ENCODE assay signal across 14 mouse cellular contexts in the genomic region with DNA sequence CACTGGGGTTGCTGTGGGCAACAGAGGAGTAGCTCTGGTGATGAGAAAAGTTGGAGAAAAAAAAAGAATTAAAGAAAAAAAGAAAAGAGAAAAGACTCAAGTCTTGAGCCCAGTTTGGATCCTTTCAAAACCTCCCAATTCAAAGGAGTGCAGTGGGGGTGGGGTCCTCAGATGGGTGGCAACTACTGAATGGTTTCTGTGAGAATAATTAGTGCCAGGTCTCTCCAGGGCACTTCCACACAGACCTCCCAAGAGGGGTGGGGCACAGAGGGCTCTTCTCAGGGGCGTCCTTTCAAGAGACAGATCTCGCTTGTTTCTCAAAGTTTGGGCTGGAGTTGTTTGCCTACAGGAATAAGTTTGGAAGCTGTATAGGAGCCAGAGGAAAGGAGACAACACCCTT.
A peak's percentile ranks its signal among the peaks of the same experiment; 100 is the strongest.
DNase-seq lines count a peak whose midpoint lies in the region; ATAC-seq lines count a peak whose summit lies in the region.
"Had no signal": no experiment of that assay in that cellular context is flagged by ENCODE, and none has a peak within 500 bp of the region (broad histone marks: within the 10 kb centered on the region; RNA-seq: fewer than 3 reads in every experiment).

No protein-coding gene starts in this region.

- no peaks in the 10 kb centered on the region for H3K36me3 ChIP-seq in embryonic facial prominence, embryonic 13.5 days
- no peaks in the 10 kb centered on the region for H3K36me3 ChIP-seq in forebrain, embryonic 16.5 days (ENCODE audit: control insufficient read depth, insufficient read depth)
- no peaks in the 10 kb centered on the region for H3K36me3 ChIP-seq in midbrain, embryonic 15.5 days (replicated peaks)
- H3K36me3 ChIP-seq: kidney, embryonic 15.5 days; limb, embryonic 13.5 days had no signal

- no peaks in the 10 kb centered on the region for H3K9me3 ChIP-seq in embryonic facial prominence, embryonic 13.5 days
- no peaks in the 10 kb centered on the region for H3K9me3 ChIP-seq in forebrain, embryonic 16.5 days (ENCODE audit: control insufficient read depth, low read length)
- no peaks in the 10 kb centered on the region for H3K9me3 ChIP-seq in midbrain, embryonic 15.5 days
- H3K9me3 ChIP-seq: kidney, embryonic 15.5 days; limb, embryonic 13.5 days had no signal

- peak overlapping the region; percentile 39 for H3K27ac ChIP-seq in embryonic facial prominence, embryonic 13.5 days
- no peak overlapping the region for H3K27ac ChIP-seq in forebrain, embryonic 16.5 days (ENCODE audit: low read length)
- peak overlapping the region; percentile 40 for H3K27ac ChIP-seq in midbrain, embryonic 15.5 days
- H3K27ac ChIP-seq: kidney, embryonic 15.5 days; limb, embryonic 13.5 days; stomach, postnatal 0 days had no signal

- no peaks in the 10 kb centered on the region for H3K27me3 ChIP-seq in embryonic facial prominence, embryonic 13.5 days
- no peaks in the 10 kb centered on the region for H3K27me3 ChIP-seq in forebrain, embryonic 16.5 days (replicated peaks; ENCODE audit: control insufficient read depth, insufficient read depth, low read length)
- no peaks in the 10 kb centered on the region for H3K27me3 ChIP-seq in midbrain, embryonic 15.5 days (replicated peaks)
- H3K27me3 ChIP-seq: kidney, embryonic 15.5 days; limb, embryonic 13.5 days had no signal

- peaks cover 21% of the 10 kb centered on the region for H3K4me1 ChIP-seq in embryonic facial prominence, embryonic 13.5 days
- H3K4me1 ChIP-seq in forebrain, embryonic 16.5 days (replicated peaks; ENCODE audit: control insufficient read depth, insufficient read depth, low read length): peaks cover 34% of the 10 kb centered on the region
- H3K4me1 ChIP-seq in midbrain, embryonic 15.5 days: peaks cover 23% of the 10 kb centered on the region

- ATAC-seq in embryonic facial prominence, embryonic 13.5 days (ENCODE audit: insufficient number of reproducible peaks, insufficient read depth, low FRiP score, low TSS enrichment, low read depth): no peak
- peak; percentile 56 for ATAC-seq in forebrain, embryonic 16.5 days
- 0 out of 2 replicates have a peak, but pooled peaks have one; percentile 48 for ATAC-seq in midbrain, embryonic 15.5 days (replicated peaks)
- no peak for ATAC-seq in CD4-positive, CD25-positive, alpha-beta regulatory T cell, adult 4 months

- no peak overlapping the region for H3K9ac ChIP-seq in embryonic facial prominence, embryonic 13.5 days
- no peak overlapping the region for H3K9ac ChIP-seq in forebrain, embryonic 16.5 days (replicated peaks; ENCODE audit: low read depth, low read length)
- no peak overlapping the region for H3K9ac ChIP-seq in midbrain, embryonic 15.5 days
- H3K9ac ChIP-seq: kidney, embryonic 15.5 days; limb, embryonic 13.5 days had no signal

- WGBS in embryonic facial prominence, embryonic 13.5 days: 37% methylated on average over 2 of the region's 2 CpGs
- 16% methylated on average over 2 of the region's 2 CpGs for WGBS in forebrain, embryonic 16.5 days
- WGBS in midbrain, embryonic 15.5 days: 34% methylated on average over 2 of the region's 2 CpGs

- no peak overlapping the region for H3K4me3 ChIP-seq in embryonic facial prominence, embryonic 13.5 days
- no peak overlapping the region for H3K4me3 ChIP-seq in forebrain, embryonic 16.5 days (replicated peaks; ENCODE audit: low read length)
- H3K4me3 ChIP-seq in midbrain, embryonic 15.5 days: no peak overlapping the region
- H3K4me3 ChIP-seq: kidney, embryonic 15.5 days; limb, embryonic 13.5 days had no signal

- intact Hi-C loops in left cerebral cortex, postnatal 4 days (cut with DNase I): no loop called here

- H3K4me2 ChIP-seq in embryonic facial prominence, embryonic 13.5 days: no peak overlapping the region
- no peak overlapping the region for H3K4me2 ChIP-seq in forebrain, embryonic 16.5 days (ENCODE audit: low read length)
- no peak overlapping the region for H3K4me2 ChIP-seq in midbrain, embryonic 15.5 days
- H3K4me2 ChIP-seq: kidney, embryonic 15.5 days; limb, embryonic 13.5 days had no signal

- peak; percentile 27 for DNase-seq in retina, postnatal 1 day
- no peak for DNase-seq in retina, embryonic 14.5 days (ENCODE audit: low spot score)
- no peak for DNase-seq in left cerebral cortex, postnatal 4 days
- no peak for DNase-seq in lung, postnatal 14 days
- DNase-seq: adrenal gland, adult 8-10 months; lung, postnatal 4 days; spleen, adult 18-20 months had no signal

Comparison
In these comparisons a context has a peak if more than half of its experiments do, and no peak if none do; other contexts are left out.
1. ATAC-seq: peak in forebrain, embryonic 16.5 days (single experiment) and midbrain, embryonic 15.5 days (single experiment); none in embryonic facial prominence, embryonic 13.5 days (single experiment) and CD4-positive, CD25-positive, alpha-beta regulatory T cell, adult 4 months (single experiment).